Mouse (Mus musculus) leukemia stem cell, adult 10-12 weeks (primary cell): Measurements from ENCODE around the gene Dnajc19. TPM values are rescaled to one million over a fixed set of nuclear protein-coding genes. Genes with fewer than 3 reads are reported as not detected.

Source experiments
- polyA plus RNA-seq: library from polyadenylated mRNA; stranded (reverse); fragments of >175 nt; gene quantifications from 2 replicates; pipeline ENCODE4 v1.2.3, GENCODE M21; 2012; ENCODE audit warnings: low replicate concordance

Gene Dnajc19
- polyA plus RNA-seq: 13.0 and 19.7 TPM in 2 replicates

DNA sequence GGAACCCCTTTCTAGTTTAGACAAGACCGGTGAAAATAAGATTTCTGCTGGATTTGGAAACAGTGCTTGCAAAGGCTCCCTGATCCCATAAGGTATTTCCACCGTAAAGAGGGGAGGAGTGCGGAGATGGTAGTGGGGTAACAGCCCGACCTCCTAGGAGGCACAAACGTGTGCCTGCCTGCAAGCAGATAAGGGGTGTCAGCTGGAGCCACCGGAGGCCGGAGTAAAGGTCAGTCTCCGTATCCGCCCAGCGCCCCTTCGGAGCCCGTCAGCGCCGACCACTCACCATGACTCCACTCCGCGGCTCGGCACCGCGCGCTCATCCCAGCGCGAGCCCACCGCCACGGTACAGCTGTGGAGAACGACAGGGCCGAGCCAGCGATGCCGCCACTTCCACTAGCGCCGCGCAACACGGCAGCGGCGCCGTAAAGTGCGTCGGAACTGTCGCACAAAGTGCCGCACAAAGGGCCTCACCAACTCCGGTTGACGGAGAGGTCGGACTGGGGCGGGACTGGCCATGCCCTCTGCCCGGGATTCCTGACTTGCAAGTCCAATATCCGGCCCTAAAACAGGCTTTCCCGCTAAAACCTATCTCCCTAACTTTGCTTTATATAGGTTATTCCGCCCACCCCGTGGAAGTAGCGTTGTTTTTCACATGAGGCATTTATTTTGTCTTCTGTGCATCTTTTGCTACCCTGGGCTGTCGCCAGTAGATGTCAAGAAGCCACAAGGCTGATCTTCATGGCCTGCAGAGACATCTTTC is at the start of gene Dnajc19:
Dnajc19 (minus strand) TSS at position 422 of the 763 bp plus-strand sequence.

DNA sequence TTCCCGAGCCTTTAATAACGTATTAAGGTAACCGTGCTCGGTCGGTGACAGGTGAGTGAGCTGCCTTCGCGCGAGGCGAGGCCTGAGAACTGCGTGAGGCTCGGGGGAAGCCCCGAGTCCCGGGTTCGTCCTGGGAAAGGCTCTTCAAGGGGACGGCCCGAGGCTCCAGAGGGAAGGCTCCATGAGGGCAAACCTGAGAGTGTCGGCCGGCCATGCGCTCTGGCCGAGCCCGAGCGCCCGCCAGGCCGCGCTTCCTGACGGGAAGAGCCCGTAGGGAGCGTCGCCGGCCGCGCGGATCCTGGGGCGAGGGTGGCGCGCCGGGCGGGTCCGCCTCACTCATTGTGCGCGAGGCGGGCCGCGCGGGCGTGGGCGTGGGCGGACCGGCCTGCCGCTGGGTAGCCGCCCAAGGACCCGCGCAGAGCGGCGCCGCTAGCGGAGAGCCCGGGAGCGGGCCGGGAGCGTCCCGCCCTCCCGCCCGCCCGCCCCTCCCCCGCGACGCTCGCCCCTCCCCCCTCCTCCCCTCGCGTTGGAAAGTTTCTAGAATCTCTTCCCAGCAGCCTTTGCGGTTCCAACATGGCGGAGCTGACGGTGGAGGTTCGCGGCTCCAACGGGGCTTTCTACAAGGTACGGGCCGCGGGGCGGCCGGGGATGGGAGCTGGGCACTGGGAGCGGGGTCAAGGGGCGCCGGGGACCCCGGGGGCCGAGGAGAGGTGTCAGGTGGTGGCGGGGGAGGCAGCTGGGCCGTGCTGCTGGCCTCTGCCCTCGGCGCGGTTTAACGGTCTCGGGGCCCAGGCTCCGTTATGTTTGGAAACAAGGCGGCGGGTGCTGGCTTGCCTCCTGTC is 61.4 kb downstream of the Dnajc19 start, which contains the start of gene Fxr1:
Fxr1 (plus strand) TSS at position 404 of the 842 bp plus-strand sequence.

Other genes with a start within 250 kb of the Dnajc19 start
- gene Ccdc39, start 237.0 kb downstream of the Dnajc19 start, polyA plus RNA-seq: not detected in 2 replicates
- 2.6 and 8.9 TPM in 2 replicates for gene Fxr1, start 61.4 kb downstream of the Dnajc19 start, polyA plus RNA-seq